Mouse (Mus musculus): ENCODE data around the gene Olfr1342.

The Olfr1342 gene

DNA sequence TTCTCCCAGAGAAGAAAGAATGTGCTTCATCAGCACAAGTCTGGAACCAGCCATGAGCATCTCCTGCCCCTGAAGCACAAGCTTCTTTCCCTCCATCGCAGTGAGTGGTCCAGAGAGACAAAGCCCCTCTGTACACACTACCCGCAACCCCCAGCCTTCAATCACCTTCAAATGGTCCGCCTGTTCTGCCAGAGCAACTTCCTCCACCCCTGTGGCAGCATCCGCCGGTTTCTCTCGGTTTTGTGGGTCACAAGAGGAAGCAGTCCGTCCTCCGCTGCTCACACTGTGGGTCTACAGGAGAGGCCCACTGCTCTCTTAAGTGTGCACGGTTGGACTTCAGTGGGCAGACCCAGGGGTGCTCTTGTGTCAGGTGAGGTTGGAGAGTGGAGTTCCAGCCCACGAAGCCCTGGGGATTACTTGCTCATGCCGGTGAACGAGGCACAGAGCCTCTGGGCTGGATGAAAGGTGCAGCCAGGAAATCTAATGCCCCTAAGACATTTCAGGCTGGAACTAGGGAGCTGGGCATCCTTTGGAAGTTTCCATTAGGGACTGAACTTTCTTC lies at the start of gene Olfr1342:
Olfr1342 (minus strand) TSS at position 345 of the 562 bp plus-strand sequence.
- DNase-seq = no peak

DNA sequence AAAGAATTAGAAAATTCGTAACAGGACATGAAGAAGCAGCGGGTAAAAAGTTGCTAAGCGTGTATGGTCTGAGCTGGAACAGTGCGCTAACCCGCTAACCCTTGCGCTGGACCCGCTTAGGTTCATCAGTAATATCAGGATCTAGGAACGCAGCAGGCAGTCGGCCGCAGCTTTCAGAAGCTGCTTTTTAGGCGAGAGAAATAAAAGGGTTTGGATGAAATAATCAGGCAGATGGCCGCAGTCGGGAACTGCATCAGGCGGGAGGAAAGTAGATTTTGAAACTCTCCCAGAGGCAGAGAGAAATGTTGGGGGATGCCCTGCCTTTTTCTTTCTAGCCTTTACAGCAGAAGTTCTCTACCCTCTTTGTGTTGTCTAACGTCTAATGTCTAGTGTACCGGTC lies 49.3 kb upstream of the Olfr1342 start:
- peak; percentile 4 to 7 for DNase-seq

DNA sequence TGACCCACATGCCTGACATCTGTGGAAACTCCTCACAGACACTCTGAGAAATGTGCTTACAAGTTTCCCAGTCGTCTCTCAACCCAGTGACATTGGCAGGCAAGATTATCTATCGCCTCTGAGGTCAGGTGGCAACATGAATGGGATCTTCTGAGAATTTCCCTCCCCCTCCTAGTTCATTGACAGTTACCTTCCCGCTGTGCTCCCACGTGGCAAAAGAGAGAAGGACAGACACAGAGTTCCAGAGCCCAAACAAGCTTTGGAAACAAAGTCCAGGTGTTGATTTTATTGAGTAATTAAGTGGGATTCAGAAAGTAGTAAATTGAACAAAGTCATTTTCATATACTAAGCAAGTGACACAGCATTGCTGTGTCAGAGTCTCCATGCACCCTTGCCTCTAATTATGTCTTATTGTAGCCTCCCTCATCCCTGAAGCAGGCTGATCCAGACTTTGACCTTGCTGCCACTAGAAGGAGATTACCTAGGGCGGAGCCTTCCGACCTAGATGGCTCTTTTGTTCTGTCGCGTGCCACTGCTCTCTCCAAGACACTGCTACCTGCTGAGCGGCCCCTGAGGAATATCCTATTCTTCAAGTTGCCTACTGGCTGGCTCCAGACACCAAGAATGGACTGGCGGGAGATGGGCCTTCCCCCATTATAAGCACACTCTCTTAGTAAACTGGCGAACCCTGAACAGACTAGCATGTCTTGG lies 48.6 kb upstream of the Olfr1342 start:
- no peak for DNase-seq

DNA sequence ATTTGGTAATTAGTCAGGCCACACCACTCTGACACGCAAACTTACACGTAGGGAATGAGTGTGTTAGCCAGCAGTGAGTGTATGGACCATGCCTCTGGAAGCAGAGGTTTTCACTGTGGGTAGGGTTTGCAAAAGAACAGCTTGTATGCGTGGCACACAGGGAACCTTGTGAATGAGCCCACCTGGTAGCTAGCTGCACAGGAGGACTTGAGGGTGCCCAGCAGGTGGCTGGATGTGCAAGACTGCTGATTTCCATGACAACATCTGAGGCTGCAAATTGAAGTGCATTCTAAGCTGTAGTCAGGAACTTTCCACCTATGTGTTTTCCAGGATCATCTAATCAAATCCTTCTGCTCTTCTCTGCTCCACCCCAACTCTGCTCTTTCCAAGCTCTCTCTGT lies 47.0 kb upstream of the Olfr1342 start:
- DNase-seq = no peak

DNA sequence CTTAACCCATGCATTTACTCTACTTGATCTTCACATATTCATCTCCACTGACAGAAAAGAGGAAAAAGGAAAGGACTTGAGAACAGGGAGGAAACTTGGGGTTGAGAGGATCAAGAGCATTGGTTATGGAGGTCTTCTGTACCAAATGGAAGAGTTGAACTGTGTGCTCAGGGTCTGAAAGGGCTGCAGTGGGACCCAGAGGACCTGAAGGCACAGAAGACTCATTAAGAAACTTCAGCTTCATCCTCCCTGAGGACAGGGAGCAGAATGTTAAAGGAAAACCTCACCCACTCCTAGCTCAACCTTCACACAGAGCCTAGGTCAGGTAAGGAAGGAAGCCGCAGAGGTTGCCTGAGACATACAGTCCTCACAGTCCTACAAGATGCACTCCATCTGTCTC lies 39.3 kb upstream of the Olfr1342 start, which contains the start of gene Olfr1339:
Olfr1339 (plus strand) TSS at position 301 of the 400 bp plus-strand sequence.
- no peak for DNase-seq

DNA sequence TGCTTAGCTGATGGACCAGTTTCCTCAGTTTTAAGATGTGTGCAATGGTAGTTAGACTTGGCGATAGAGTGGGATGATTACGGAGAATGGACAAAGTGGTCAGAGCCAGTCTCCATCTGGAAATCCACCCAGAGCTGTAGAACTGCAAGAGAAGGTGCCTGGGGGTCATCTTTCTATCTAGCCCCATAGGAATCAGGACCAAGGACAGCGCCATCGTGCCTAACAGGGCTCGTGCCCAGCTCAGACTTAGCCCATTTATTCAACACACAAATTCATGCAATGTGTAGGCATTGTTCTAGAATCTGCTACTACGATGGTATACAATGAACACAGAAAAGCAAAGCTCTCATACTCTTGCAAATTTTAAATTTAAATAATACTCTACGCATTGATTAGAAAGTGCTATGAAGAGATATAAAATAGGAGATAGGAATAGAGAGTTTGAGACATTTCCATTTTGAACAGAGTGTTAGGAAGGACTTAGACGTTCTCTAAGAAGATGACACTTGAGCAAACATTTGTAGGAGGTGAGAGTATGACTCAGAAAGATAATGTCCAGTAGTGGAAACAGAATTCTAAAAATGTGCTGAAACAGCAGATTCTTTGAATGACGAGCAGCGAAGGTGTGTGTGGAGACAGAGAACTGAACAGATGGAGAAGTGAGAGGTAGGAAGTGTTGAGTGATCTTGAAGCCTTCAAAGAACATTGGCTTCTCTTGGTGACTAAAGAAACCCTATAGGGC lies 29.4 kb upstream of the Olfr1342 start:
- no peak for DNase-seq

DNA sequence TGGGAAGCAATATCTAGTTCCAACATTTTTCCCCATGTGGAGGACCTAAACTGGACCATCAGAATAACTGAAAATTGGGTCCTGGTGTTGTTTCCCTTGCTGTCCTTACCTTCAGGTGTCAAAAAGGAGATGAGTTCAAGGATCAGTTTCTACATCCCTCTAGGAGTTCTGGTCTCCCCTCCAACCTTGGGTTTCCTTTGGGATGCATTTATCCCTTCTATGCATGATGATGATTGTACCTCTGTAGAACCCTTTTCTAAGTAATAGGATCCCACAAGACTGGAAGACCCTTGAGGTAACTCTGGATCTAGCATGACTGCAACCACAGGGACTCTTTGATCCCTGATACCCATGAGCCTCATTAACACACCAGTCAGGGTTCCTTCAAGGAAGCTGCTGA lies 27.3 kb upstream of the Olfr1342 start, which contains the start of gene Olfr1340:
Olfr1340 (plus strand) TSS at position 301 of the 400 bp plus-strand sequence.
- no peak for DNase-seq

DNA sequence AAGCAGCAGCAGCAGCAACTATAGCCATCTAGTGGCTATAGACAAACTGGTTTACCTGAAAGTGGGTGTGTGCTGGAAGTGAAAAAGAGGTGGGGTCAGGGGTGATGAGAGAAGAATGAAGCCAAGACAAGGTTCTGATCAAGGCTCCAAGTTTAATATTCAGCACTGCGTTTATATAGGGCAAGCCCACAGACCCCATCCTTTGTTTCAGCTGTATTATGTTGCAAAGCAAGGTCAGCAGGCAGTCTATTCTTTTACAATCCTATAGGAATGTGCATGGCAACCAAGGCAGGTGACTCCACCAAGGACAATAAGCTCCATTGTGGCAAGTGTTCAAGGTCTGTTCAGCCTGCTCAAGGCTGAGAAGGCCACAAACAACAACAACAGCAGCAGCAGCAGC lies 19.1 kb upstream of the Olfr1342 start:
- no peak for DNase-seq

DNA sequence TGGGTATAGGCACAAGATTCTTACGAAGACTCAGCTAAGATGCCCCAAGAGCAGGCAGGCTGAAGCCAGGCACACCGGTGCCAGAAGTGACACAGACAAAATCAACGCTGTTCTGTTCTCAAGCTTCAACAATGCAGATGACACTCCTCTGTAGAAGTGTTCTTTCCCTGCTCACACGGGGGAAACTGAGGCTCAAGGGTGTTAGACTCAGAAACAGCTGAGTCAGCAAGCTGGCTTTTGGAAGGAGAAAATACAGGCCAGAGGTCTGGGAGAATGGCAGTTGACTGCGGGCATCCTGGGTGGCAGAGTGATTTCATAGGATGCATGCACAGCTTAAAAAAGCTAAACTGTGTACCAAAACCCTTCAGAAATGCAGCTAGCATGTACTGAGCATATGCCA lies 15.5 kb upstream of the Olfr1342 start:
- DNase-seq = no peak

DNA sequence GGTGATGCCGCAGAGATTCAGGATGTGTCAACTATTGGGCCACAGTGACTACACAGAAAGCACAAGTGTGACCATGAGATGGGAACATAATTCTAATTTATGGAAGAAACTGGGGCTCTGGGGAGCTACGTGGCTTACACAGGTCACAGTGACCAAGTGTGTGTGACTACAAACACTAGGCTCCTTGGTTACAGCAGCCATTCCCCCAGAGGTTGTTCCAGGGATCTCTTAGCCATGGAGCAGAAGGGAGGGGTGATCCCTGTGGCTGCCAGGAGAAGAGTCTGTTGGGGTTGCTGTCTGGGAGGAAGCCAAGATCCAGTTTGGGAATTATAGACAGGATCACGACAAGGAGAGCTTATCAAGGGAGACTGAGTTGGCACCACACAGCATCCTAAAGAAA lies 10.7 kb upstream of the Olfr1342 start, which contains the start of gene Olfr1341:
Olfr1341 (plus strand) TSS at position 301 of the 400 bp plus-strand sequence.
- DNase-seq = no peak

DNA sequence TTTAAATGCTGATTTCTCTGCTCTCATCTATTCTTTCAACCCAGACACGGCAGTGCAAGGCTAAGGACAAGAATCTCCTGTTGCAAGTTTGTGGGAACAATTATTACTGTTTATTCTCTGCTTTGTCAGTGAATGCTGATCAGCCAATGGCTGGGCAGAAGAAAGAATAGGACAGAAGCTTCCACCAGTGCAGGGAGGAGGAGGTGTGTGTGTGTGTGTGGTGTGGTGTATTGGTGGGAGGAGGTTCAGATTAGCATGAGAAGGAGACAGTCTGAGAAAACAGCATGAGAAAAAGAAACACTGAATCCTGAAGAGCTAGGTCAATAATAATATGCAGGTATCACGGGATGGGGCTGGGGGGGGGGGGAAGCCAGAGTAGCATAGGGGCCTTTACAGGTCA lies 1.3 kb upstream of the Olfr1342 start:
- DNase-seq = no peak

DNA sequence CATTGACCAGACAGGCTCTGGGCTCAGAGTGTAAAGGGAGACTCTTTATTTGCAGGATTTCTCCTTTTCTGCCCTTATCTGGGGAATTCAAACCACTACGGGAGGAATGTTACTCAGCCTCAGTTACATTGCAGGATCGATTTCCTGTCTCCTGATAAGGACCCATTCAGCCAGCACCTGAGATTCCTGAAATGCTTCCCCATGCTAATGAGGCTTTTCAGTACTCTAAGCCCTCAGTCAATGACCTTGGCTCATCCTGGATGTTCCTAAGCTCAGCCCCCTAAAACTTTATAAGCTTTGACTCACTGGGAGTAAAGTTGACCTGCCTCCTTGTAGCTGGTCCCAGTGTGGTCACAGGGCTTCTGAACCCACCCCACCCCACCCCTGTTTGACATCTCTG lies 5.5 kb downstream of the Olfr1342 start:
- DNase-seq = no peak

DNA sequence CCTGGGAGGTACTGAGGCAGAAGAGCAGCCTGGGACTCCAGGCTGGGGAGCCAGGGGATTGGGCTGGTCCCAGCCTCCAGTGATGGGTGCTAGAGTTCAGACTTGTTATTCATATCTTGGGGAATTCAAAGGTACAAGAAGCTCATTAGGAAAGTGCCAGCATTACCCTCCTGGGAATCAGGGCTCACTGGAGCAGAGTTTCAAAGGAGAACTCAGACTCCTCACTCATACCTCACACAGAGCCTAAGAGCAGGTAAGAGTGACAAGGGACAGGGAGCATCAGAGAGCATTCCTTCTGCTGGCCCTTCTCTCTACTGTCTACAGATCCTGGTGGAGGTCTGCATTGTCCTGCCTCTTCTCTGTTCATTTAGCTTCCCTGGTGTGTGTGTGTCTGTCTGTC lies 33.9 kb downstream of the Olfr1342 start, which contains the start of gene Olfr62:
Olfr62 (plus strand) TSS at position 301 of the 400 bp plus-strand sequence.
- DNase-seq = no peak

DNA sequence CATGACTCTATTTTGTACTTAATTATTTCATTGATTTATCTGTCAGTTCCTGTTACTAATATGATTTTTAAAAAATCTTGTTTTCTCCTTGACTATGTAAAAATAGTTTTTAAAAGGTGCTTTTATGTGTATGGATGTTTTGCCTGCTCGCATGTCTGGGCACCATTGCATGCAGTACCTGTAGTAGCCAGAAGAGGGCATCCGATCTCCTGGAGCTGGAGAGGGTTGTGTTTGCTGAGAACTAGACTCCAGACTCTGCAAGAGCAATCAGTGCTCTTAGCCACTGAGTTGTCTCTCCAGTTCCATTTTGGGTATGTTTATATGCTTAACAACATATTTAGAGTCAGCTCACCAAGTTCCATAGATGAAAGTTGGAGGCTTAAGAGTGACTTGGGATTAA lies 47.3 kb downstream of the Olfr1342 start:
- DNase-seq = peak; percentile 40 to 44

DNA sequence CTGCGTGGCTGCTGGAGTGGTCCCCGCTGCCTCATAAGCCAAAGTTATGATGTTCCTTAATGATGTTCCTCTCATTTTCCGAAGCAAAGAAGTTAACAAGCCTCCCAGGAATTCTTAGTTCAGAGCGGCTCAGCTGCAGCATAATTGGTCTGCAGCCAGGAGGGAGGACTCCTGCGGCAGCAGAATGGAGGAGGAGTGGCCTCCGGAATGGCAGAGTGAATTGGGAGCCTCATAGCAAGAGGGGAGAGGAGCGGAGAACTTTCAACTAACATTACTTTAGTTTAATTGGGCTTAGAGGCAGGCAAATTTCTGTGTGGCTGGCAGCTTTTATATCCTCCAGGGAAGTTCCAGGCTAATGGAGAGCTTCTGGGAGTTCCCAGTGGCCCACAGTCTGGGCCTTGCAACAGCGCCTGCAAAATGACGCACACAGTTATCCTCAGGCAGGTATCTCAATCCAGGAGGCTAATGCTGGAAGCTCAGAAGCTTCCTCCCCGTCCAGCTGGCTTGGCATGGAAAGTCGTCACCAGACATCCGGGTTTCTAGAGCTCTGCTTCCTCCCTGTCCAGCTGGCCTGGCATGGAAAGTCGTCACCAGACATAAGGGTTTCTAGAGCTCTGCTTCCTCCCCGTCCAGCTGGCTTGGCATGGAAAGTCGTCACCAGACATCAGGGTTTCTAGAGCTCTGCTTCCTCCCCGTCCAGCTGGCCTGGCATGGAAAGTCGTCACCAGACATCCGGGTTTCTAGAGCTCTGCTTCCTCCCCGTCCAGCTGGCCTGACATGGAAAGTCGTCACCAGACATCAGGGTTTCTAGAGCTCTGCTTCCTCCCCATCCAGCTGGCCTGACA lies 50.0 kb downstream of the Olfr1342 start:
- no peak for DNase-seq

All from cerebellum, postnatal 36 days (tissue).